Mouse (Mus musculus) midbrain, embryonic 15.5 days (tissue): ENCODE data around the gene Elfn2. TPM values are rescaled to one million over a fixed set of nuclear protein-coding genes. Genes with fewer than 3 reads are reported as not detected.

ENCODE experiments used
- ATAC-seq: fragments of 200-750 bp; cut with Nextera tagmentation; replicated peaks from 2 replicates; pipeline ENCODE4 v1.8.0; 2017; ENCODE audit warnings: moderate TSS enrichment
- H3K27ac ChIP-seq: fragments of 300-500 bp; sonication (generic); 2 replicates; pipeline ENCODE4 v1.5.1; 2015; ENCODE audit warnings: mild to moderate bottlenecking, inconsistent platforms
- H3K27me3 ChIP-seq: fragments of 300-500 bp; sonication (generic); replicated peaks from 2 replicates; pipeline ENCODE4 v1.6.1; 2015; ENCODE audit warnings: inconsistent platforms
- H3K36me3 ChIP-seq: fragments of 300-500 bp; sonication (generic); replicated peaks from 2 replicates; pipeline ENCODE4 v1.6.1; 2015; ENCODE audit warnings: inconsistent platforms
- H3K4me1 ChIP-seq: fragments of 300-500 bp; sonication (generic); 2 replicates; pipeline ENCODE4 v1.6.1; 2015; ENCODE audit warnings: inconsistent platforms
- H3K4me2 ChIP-seq: fragments of 300-500 bp; sonication (generic); 2 replicates; pipeline ENCODE4 v1.6.1; 2015; ENCODE audit warnings: inconsistent platforms, mild to moderate bottlenecking, moderate library complexity
- H3K4me3 ChIP-seq: fragments of 300-500 bp; sonication (generic); 2 replicates; pipeline ENCODE4 v1.5.1; 2015; ENCODE audit warnings: mild to moderate bottlenecking, inconsistent platforms
- H3K9ac ChIP-seq: fragments of 300-500 bp; sonication (generic); 2 replicates; pipeline ENCODE4 v1.6.1; 2015; ENCODE audit warnings: mild to moderate bottlenecking, inconsistent platforms
- H3K9me3 ChIP-seq: fragments of 300-500 bp; sonication (generic); 2 replicates; pipeline ENCODE4 v1.6.1; 2016; ENCODE audit warnings: inconsistent platforms
- WGBS: fragments of 180-500 bp; shearing (Covaris S2); methylation state at CpG from one replicate; pipeline ENCODE4 v1.1.7; 2015; ENCODE audit warnings: mixed read lengths; 5-methylcytosine and 5-hydroxymethylcytosine counted together
- polyA plus RNA-seq: library from polyadenylated mRNA; unstranded; fragments of >200 nt; fragmentation: Nextera tagmentation; extraction: Ambion mirVana; gene quantifications from 2 replicates; pipeline ENCODE4 v1.2.1, GENCODE M21; 2015

Gene Elfn2
- polyA plus RNA-seq, 1 experiment from 2014 or later, result 11.1 TPM

GRCm38 (mm10) chr15:78698491-78699135, 20.0 kb downstream of the Elfn2 start:
- no peak for ATAC-seq

GRCm38 (mm10) chr15:78698084-78698483, 20.5 kb downstream of the Elfn2 start:
- H3K9me3 ChIP-seq, result no peaks in the 10 kb centered on the region
- H3K27me3 ChIP-seq, result no peaks in the 10 kb centered on the region
- ATAC-seq, result no peak
- H3K4me2 ChIP-seq, result no peak overlapping the region
- whole genome bisulfite sequencing, result 15% methylated on average over 5 of the region's 5 CpGs
- no peak overlapping the region for H3K4me3 ChIP-seq
- no peaks in the 10 kb centered on the region for H3K36me3 ChIP-seq
- peaks cover 9% of the 10 kb centered on the region; the same call in 1 of the 2 replicates for H3K4me1 ChIP-seq
- H3K27ac ChIP-seq, result no peak overlapping the region
- H3K9ac ChIP-seq, result no peak overlapping the region

More at GRCm38 (mm10) chr15:78698491-78699135, 20.0 kb downstream of the Elfn2 start:
- Histone ChIP-seq H3K27ac (no peak overlapping the region), H3K27me3 (no peaks in the 10 kb centered on the region), H3K4me3 (no peak overlapping the region), H3K4me2 (no peak overlapping the region), H3K9ac (no peak overlapping the region), H3K36me3 (no peaks in the 10 kb centered on the region), H3K4me1 (peaks cover 9% of the 10 kb centered on the region; the same call in 1 of the 2 replicates), H3K9me3 (no peaks in the 10 kb centered on the region)
- WGBS, result 79% methylated on average over 13 of the region's 13 CpGs

GRCm38 (mm10) chr15:78695745-78696144, 22.8 kb downstream of the Elfn2 start:
- Histone ChIP-seq H3K9me3 (no peaks in the 10 kb centered on the region), H3K27me3 (no peaks in the 10 kb centered on the region), H3K9ac (no peak overlapping the region), H3K27ac (no peak overlapping the region), H3K4me3 (no peak overlapping the region), H3K4me2 (no peak overlapping the region), H3K4me1 (peaks cover 16% of the 10 kb centered on the region; the same call in 1 of the 2 replicates), H3K36me3 (no peaks in the 10 kb centered on the region)
- no peak for ATAC-seq
- WGBS, result 5% methylated on average over 5 of the region's 5 CpGs

GRCm38 (mm10) chr15:78692505-78692904, 26.1 kb downstream of the Elfn2 start:
- no peaks in the 10 kb centered on the region for H3K27me3 ChIP-seq
- no peak overlapping the region for H3K27ac ChIP-seq
- ATAC-seq, result no peak
- no peak overlapping the region for H3K4me3 ChIP-seq
- 50% methylated on average over 8 of the region's 8 CpGs for WGBS
- no peaks in the 10 kb centered on the region for H3K36me3 ChIP-seq
- no peak overlapping the region for H3K9ac ChIP-seq
- H3K4me1 ChIP-seq, result peaks cover 23% of the 10 kb centered on the region
- H3K4me2 ChIP-seq, result no peak overlapping the region
- H3K9me3 ChIP-seq, result no peaks in the 10 kb centered on the region

- H3K9ac ChIP-seq, result no peak overlapping the region
- H3K4me1 ChIP-seq, result peaks cover 36% of the 10 kb centered on the region
- ATAC-seq, result no peak
- no peak overlapping the region for H3K4me3 ChIP-seq
- no peaks in the 10 kb centered on the region for H3K9me3 ChIP-seq
- no peaks in the 10 kb centered on the region for H3K27me3 ChIP-seq
- no peak overlapping the region for H3K27ac ChIP-seq
- 84% methylated on average over 2 of the region's 2 CpGs for WGBS
- no peaks in the 10 kb centered on the region for H3K36me3 ChIP-seq
- no peak overlapping the region for H3K4me2 ChIP-seq
Measured at GRCm38 (mm10) chr15:78690716-78691115, 27.9 kb downstream of the Elfn2 start.

- 73% methylated on average over 7 of the region's 7 CpGs for WGBS
- no peak overlapping the region for H3K27ac ChIP-seq
- no peak overlapping the region for H3K9ac ChIP-seq
- no peaks in the 10 kb centered on the region for H3K36me3 ChIP-seq
- no peak overlapping the region for H3K4me2 ChIP-seq
- no peak overlapping the region for H3K4me3 ChIP-seq
- no peaks in the 10 kb centered on the region for H3K27me3 ChIP-seq
- no peak for ATAC-seq
- peaks cover 59% of the 10 kb centered on the region for H3K4me1 ChIP-seq
- no peaks in the 10 kb centered on the region for H3K9me3 ChIP-seq
Measured at GRCm38 (mm10) chr15:78686910-78687309, 31.7 kb downstream of the Elfn2 start.

- ATAC-seq, result peak; percentile 27; the same call in 1 of the 2 replicates
Measured at GRCm38 (mm10) chr15:78684111-78684510, 34.5 kb downstream of the Elfn2 start.

GRCm38 (mm10) chr15:78683474-78683873, 35.1 kb downstream of the Elfn2 start:
- Histone ChIP-seq H3K4me3 (no peak overlapping the region), H3K36me3 (no peaks in the 10 kb centered on the region), H3K27ac (peak overlapping the region; percentile 66), H3K4me2 (no peak overlapping the region), H3K4me1 (peaks cover 74% of the 10 kb centered on the region), H3K9ac (no peak overlapping the region), H3K9me3 (no peaks in the 10 kb centered on the region), H3K27me3 (no peaks in the 10 kb centered on the region)
- ATAC-seq, result peak; percentile 46
- 10% methylated on average over 8 of the region's 8 CpGs for WGBS

More at GRCm38 (mm10) chr15:78684111-78684510, 34.5 kb downstream of the Elfn2 start:
- Histone ChIP-seq H3K4me1 (peaks cover 77% of the 10 kb centered on the region), H3K36me3 (no peaks in the 10 kb centered on the region), H3K27ac (peak overlapping the region; percentile 66), H3K9me3 (no peaks in the 10 kb centered on the region), H3K27me3 (no peaks in the 10 kb centered on the region), H3K4me3 (no peak overlapping the region), H3K4me2 (peak overlapping the region; percentile 3), H3K9ac (no peak overlapping the region)
- WGBS, result 5% methylated on average over 9 of the region's 9 CpGs

GRCm38 (mm10) chr15:78681781-78682180, 36.8 kb downstream of the Elfn2 start:
- H3K4me1 ChIP-seq, result peaks cover 59% of the 10 kb centered on the region
- 58% methylated on average over 8 of the region's 8 CpGs for WGBS

GRCm38 (mm10) chr15:78681301-78681700, 37.3 kb downstream of the Elfn2 start:
- Histone ChIP-seq H3K27me3 (no peaks in the 10 kb centered on the region), H3K27ac (no peak overlapping the region), H3K9me3 (no peaks in the 10 kb centered on the region), H3K4me1 (peaks cover 54% of the 10 kb centered on the region), H3K4me2 (no peak overlapping the region), H3K9ac (no peak overlapping the region), H3K4me3 (no peak overlapping the region), H3K36me3 (no peaks in the 10 kb centered on the region)
- ATAC-seq, result no peak
- 64% methylated on average over 8 of the region's 8 CpGs for WGBS

More at GRCm38 (mm10) chr15:78681781-78682180, 36.8 kb downstream of the Elfn2 start:
- H3K9ac ChIP-seq, result no peak overlapping the region
- H3K27me3 ChIP-seq, result no peaks in the 10 kb centered on the region
- ATAC-seq, result no peak
- H3K27ac ChIP-seq, result no peak overlapping the region
- H3K9me3 ChIP-seq, result no peaks in the 10 kb centered on the region
- H3K36me3 ChIP-seq, result no peaks in the 10 kb centered on the region
- H3K4me3 ChIP-seq, result no peak overlapping the region
- no peak overlapping the region for H3K4me2 ChIP-seq

GRCm38 (mm10) chr15:78680291-78680690, 38.3 kb downstream of the Elfn2 start:
- Histone ChIP-seq H3K9me3 (no peaks in the 10 kb centered on the region), H3K4me2 (no peak overlapping the region), H3K27me3 (no peaks in the 10 kb centered on the region), H3K4me3 (no peak overlapping the region), H3K9ac (no peak overlapping the region), H3K4me1 (peaks cover 49% of the 10 kb centered on the region), H3K36me3 (no peaks in the 10 kb centered on the region), H3K27ac (no peak overlapping the region)
- WGBS, result 67% methylated on average over 22 of the region's 22 CpGs
- ATAC-seq, result no peak

- Histone ChIP-seq H3K9ac (no peak overlapping the region), H3K4me3 (no peak overlapping the region), H3K27me3 (peaks cover 14% of the 10 kb centered on the region), H3K4me2 (no peak overlapping the region), H3K36me3 (0 out of 2 replicates have a peak, but pooled peaks cover 3% of the 10 kb centered on the region), H3K27ac (no peak overlapping the region), H3K9me3 (no peaks in the 10 kb centered on the region), H3K4me1 (peaks cover 27% of the 10 kb centered on the region)
- ATAC-seq, result no peak
- 52% methylated on average over 5 of the region's 5 CpGs for WGBS
Measured at GRCm38 (mm10) chr15:78677708-78678107, 40.9 kb downstream of the Elfn2 start.

- no peak for ATAC-seq
- Histone ChIP-seq H3K9ac (no peak overlapping the region), H3K27ac (no peak overlapping the region), H3K4me3 (no peak overlapping the region), H3K4me2 (no peak overlapping the region), H3K27me3 (peaks cover 20% of the 10 kb centered on the region), H3K4me1 (peaks cover 26% of the 10 kb centered on the region), H3K9me3 (no peaks in the 10 kb centered on the region), H3K36me3 (0 out of 2 replicates have a peak, but pooled peaks cover 5% of the 10 kb centered on the region)
- 76% methylated on average over 9 of the region's 9 CpGs for WGBS
Measured at GRCm38 (mm10) chr15:78677015-78677414, 41.6 kb downstream of the Elfn2 start.
